Mouse (Mus musculus): ENCODE measurements around the gene Ss18l2. TPM values are rescaled to one million over a fixed set of nuclear protein-coding genes. Genes with fewer than 3 reads are reported as not detected.
A peak's percentile ranks its signal among the peaks of the same experiment; 100 is the strongest.

The Ss18l2 gene
- polyA plus RNA-seq, 1 experiment from 2014 or later: 111 TPM

- 57% methylated on average over 7 of the region's 7 CpGs for WGBS
- no peak overlapping the region for H3K4me3 ChIP-seq (ENCODE audit: low read length)
- H3K27me3 ChIP-seq (ENCODE audit: control insufficient read depth, insufficient read depth, low read length): no peaks in the 10 kb centered on the region
- H3K27ac ChIP-seq (ENCODE audit: low read depth, low read length): 0 out of 2 replicates have a peak overlapping the region, but pooled peaks have one; percentile 2
- H3K4me2 ChIP-seq (replicated peaks; ENCODE audit: low read depth, low read length): no peak overlapping the region
- no peak overlapping the region for H3K9ac ChIP-seq (ENCODE audit: low read depth, low read length)
- ATAC-seq (ENCODE audit: low FRiP score, low TSS enrichment): no peak
- peaks cover 8% of the 10 kb centered on the region for H3K36me3 ChIP-seq (ENCODE audit: control insufficient read depth, insufficient read depth, low read length)
- H3K9me3 ChIP-seq (ENCODE audit: control insufficient read depth, low read length): no peaks in the 10 kb centered on the region
- H3K4me1 ChIP-seq (ENCODE audit: control insufficient read depth, insufficient read depth, low read length): peaks cover 38% of the 10 kb centered on the region
These were observed 1.3 kb upstream of the Ss18l2 start for GRCm38 (mm10) chr9:121708506-121709486.

GRCm38 (mm10) chr9:121710584-121710975 is 451 bp downstream of the Ss18l2 start:
- no peaks in the 10 kb centered on the region for H3K9me3 ChIP-seq (ENCODE audit: control insufficient read depth, low read length)
- 0% methylated on average over 18 of the region's 18 CpGs for WGBS
- peak overlapping the region; percentile 68 for H3K4me2 ChIP-seq (replicated peaks; ENCODE audit: low read depth, low read length)
- peak overlapping the region; percentile 88 for H3K27ac ChIP-seq (ENCODE audit: low read depth, low read length)
- peaks cover 8% of the 10 kb centered on the region for H3K36me3 ChIP-seq (ENCODE audit: control insufficient read depth, insufficient read depth, low read length)
- H3K27me3 ChIP-seq (ENCODE audit: control insufficient read depth, insufficient read depth, low read length): no peaks in the 10 kb centered on the region
- H3K4me3 ChIP-seq (ENCODE audit: low read length): peak overlapping the region; percentile 82
- H3K4me1 ChIP-seq (ENCODE audit: control insufficient read depth, insufficient read depth, low read length): peaks cover 26% of the 10 kb centered on the region
- H3K9ac ChIP-seq (ENCODE audit: low read depth, low read length): peak overlapping the region; percentile 88
- peak; percentile 13; the same call in 1 of the 2 replicates for ATAC-seq (ENCODE audit: low FRiP score, low TSS enrichment)

GRCm38 (mm10) chr9:121717048-121717447 is 6.9 kb downstream of the Ss18l2 start:
- Histone ChIP-seq H3K27ac (ENCODE audit: low read depth, low read length) (no peak overlapping the region), H3K9ac (ENCODE audit: low read depth, low read length) (no peak overlapping the region), H3K4me1 (ENCODE audit: control insufficient read depth, insufficient read depth, low read length) (peaks cover 4% of the 10 kb centered on the region; the same call in 1 of the 2 replicates), H3K36me3 (ENCODE audit: control insufficient read depth, insufficient read depth, low read length) (peaks cover 8% of the 10 kb centered on the region), H3K9me3 (ENCODE audit: control insufficient read depth, low read length) (no peaks in the 10 kb centered on the region), H3K4me3 (ENCODE audit: low read length) (no peak overlapping the region), H3K27me3 (ENCODE audit: control insufficient read depth, insufficient read depth, low read length) (no peaks in the 10 kb centered on the region), H3K4me2 (replicated peaks; ENCODE audit: low read depth, low read length) (no peak overlapping the region)
- no peak for ATAC-seq (ENCODE audit: low FRiP score, low TSS enrichment)
- WGBS: 84% methylated on average over 2 of the region's 2 CpGs

GRCm38 (mm10) chr9:121718070-121718705 is 8.1 kb downstream of the Ss18l2 start:
- no peaks in the 10 kb centered on the region for H3K9me3 ChIP-seq (ENCODE audit: control insufficient read depth, low read length)
- 68% methylated on average over 15 of the region's 15 CpGs for WGBS
- peak overlapping the region; percentile 93 for H3K4me3 ChIP-seq (ENCODE audit: low read length)
- peak overlapping the region; percentile 56 for H3K4me2 ChIP-seq (replicated peaks; ENCODE audit: low read depth, low read length)
- peaks cover 4% of the 10 kb centered on the region; the same call in 1 of the 2 replicates for H3K4me1 ChIP-seq (ENCODE audit: control insufficient read depth, insufficient read depth, low read length)
- H3K9ac ChIP-seq (ENCODE audit: low read depth, low read length): peak overlapping the region; percentile 67
- peak overlapping the region; percentile 90 for H3K27ac ChIP-seq (ENCODE audit: low read depth, low read length)
- ATAC-seq (ENCODE audit: low FRiP score, low TSS enrichment): 0 out of 2 replicates have a peak, but pooled peaks have one; percentile 3
- no peaks in the 10 kb centered on the region for H3K27me3 ChIP-seq (ENCODE audit: control insufficient read depth, insufficient read depth, low read length)
- no peaks in the 10 kb centered on the region; the same call in 1 of the 2 replicates for H3K36me3 ChIP-seq (ENCODE audit: control insufficient read depth, insufficient read depth, low read length)

GRCm38 (mm10) chr9:121718792-121719318 is 8.7 kb downstream of the Ss18l2 start, which contains the start of gene Nktr:
Gene Nktr (plus strand): TSS chr9:121719169.
- 0% methylated on average over 59 of the region's 61 CpGs for WGBS
- no peaks in the 10 kb centered on the region for H3K27me3 ChIP-seq (ENCODE audit: control insufficient read depth, insufficient read depth, low read length)
- peak; percentile 99 for ATAC-seq (ENCODE audit: low FRiP score, low TSS enrichment)
- H3K4me1 ChIP-seq (ENCODE audit: control insufficient read depth, insufficient read depth, low read length): peaks cover 4% of the 10 kb centered on the region; the same call in 1 of the 2 replicates
- H3K9ac ChIP-seq (ENCODE audit: low read depth, low read length): peak within 1 kb of the TSS; percentile 98
- peak within 1 kb of the TSS; percentile 95 for H3K27ac ChIP-seq (ENCODE audit: low read depth, low read length)
- no peaks in the 10 kb centered on the region for H3K36me3 ChIP-seq (ENCODE audit: control insufficient read depth, insufficient read depth, low read length)
- H3K4me2 ChIP-seq (replicated peaks; ENCODE audit: low read depth, low read length): peak within 1 kb of the TSS; percentile 91
- no peaks in the 10 kb centered on the region for H3K9me3 ChIP-seq (ENCODE audit: control insufficient read depth, low read length)
- H3K4me3 ChIP-seq (ENCODE audit: low read length): peak within 1 kb of the TSS; percentile 93

- Histone ChIP-seq H3K9ac (ENCODE audit: low read depth, low read length) (peak overlapping the region; percentile 98), H3K4me2 (replicated peaks; ENCODE audit: low read depth, low read length) (peak overlapping the region; percentile 91), H3K27ac (ENCODE audit: low read depth, low read length) (peak overlapping the region; percentile 95), H3K27me3 (ENCODE audit: control insufficient read depth, insufficient read depth, low read length) (no peaks in the 10 kb centered on the region), H3K4me1 (ENCODE audit: control insufficient read depth, insufficient read depth, low read length) (peaks cover 4% of the 10 kb centered on the region; the same call in 1 of the 2 replicates), H3K4me3 (ENCODE audit: low read length) (peak overlapping the region; percentile 93), H3K36me3 (ENCODE audit: control insufficient read depth, insufficient read depth, low read length) (no peaks in the 10 kb centered on the region), H3K9me3 (ENCODE audit: control insufficient read depth, low read length) (no peaks in the 10 kb centered on the region)
- peak; percentile 71 for ATAC-seq (ENCODE audit: low FRiP score, low TSS enrichment)
- WGBS: under 1% methylated on average over 60 of the region's 87 CpGs
These were observed 9.5 kb downstream of the Ss18l2 start for GRCm38 (mm10) chr9:121719347-121720331.

GRCm38 (mm10) chr9:121740490-121740889 is 30.4 kb downstream of the Ss18l2 start:
- no peak overlapping the region for H3K9ac ChIP-seq (ENCODE audit: low read depth, low read length)
- H3K4me3 ChIP-seq (ENCODE audit: low read length): no peak overlapping the region
- no peaks in the 10 kb centered on the region for H3K9me3 ChIP-seq (ENCODE audit: control insufficient read depth, low read length)
- no peak for ATAC-seq (ENCODE audit: low FRiP score, low TSS enrichment)
- H3K27ac ChIP-seq (ENCODE audit: low read depth, low read length): no peak overlapping the region
- peaks cover 72% of the 10 kb centered on the region for H3K36me3 ChIP-seq (ENCODE audit: control insufficient read depth, insufficient read depth, low read length)
- no peaks in the 10 kb centered on the region for H3K27me3 ChIP-seq (ENCODE audit: control insufficient read depth, insufficient read depth, low read length)
- no peak overlapping the region for H3K4me2 ChIP-seq (replicated peaks; ENCODE audit: low read depth, low read length)
- WGBS: 85% methylated on average over 6 of the region's 6 CpGs
- H3K4me1 ChIP-seq (ENCODE audit: control insufficient read depth, insufficient read depth, low read length): no peaks in the 10 kb centered on the region

- H3K9me3 ChIP-seq (ENCODE audit: control insufficient read depth, low read length): no peaks in the 10 kb centered on the region
These were observed 31.0 kb downstream of the Ss18l2 start for GRCm38 (mm10) chr9:121741168-121741567.

More at GRCm38 (mm10) chr9:121741168-121741567, 31.0 kb downstream of the Ss18l2 start:
- peaks cover 73% of the 10 kb centered on the region for H3K36me3 ChIP-seq (ENCODE audit: control insufficient read depth, insufficient read depth, low read length)
- no peaks in the 10 kb centered on the region for H3K27me3 ChIP-seq (ENCODE audit: control insufficient read depth, insufficient read depth, low read length)
- H3K4me1 ChIP-seq (ENCODE audit: control insufficient read depth, insufficient read depth, low read length): no peaks in the 10 kb centered on the region
- no peak overlapping the region for H3K27ac ChIP-seq (ENCODE audit: low read depth, low read length)
- H3K4me3 ChIP-seq (ENCODE audit: low read length): no peak overlapping the region
- no peak for ATAC-seq (ENCODE audit: low FRiP score, low TSS enrichment)
- H3K9ac ChIP-seq (ENCODE audit: low read depth, low read length): no peak overlapping the region
- H3K4me2 ChIP-seq (replicated peaks; ENCODE audit: low read depth, low read length): no peak overlapping the region
- WGBS: 92% methylated on average over 3 of the region's 3 CpGs
